Mouse (Mus musculus) E14TG2a.4 (cell line): ENCODE results near the gene A930033H14Rik.

Experiments
- H3K27me3 ChIP-seq: 2 replicates; pipeline ENCODE4 v1.6.1; 2014; ENCODE audit warnings: low read length, control low read depth; ENCODE audit not compliant: insufficient read depth
- H3K36me3 ChIP-seq: 2 replicates; pipeline ENCODE4 v1.6.1; 2014; ENCODE audit warnings: low read length, control low read depth; ENCODE audit not compliant: insufficient read depth
- H3K4me1 ChIP-seq: replicated peaks from 2 replicates; pipeline ENCODE4 v1.6.1; 2014; ENCODE audit warnings: low read depth, low read length, control low read depth
- H3K4me3 ChIP-seq: replicated peaks from 2 replicates; pipeline ENCODE4 v1.5.1; 2014; ENCODE audit warnings: mild to moderate bottlenecking, low read length
- H3K9me3 ChIP-seq: 2 replicates; pipeline ENCODE4 v1.6.1; 2014; ENCODE audit warnings: low read length, control low read depth
- CTCF ChIP-seq: conservative IDR thresholded peaks from 2 replicates; pipeline ENCODE4 v1.5.1; 2014; ENCODE audit warnings: low read length
- NANOG ChIP-seq: IDR thresholded peaks from 2 replicates; pipeline ENCODE4 v1.6.1; 2014; ENCODE audit warnings: borderline replicate concordance, low read length, mixed read lengths
- POU5F1 ChIP-seq: IDR thresholded peaks from 2 replicates; pipeline ENCODE4 v1.6.1; 2014; ENCODE audit warnings: low read length, borderline replicate concordance

The A930033H14Rik gene

GRCm38 (mm10) chr10:69245151-69245550 lies 32.3 kb upstream of the A930033H14Rik start:
- Histone ChIP-seq H3K4me1 (peaks cover 16% of the 10 kb centered on the region), H3K9me3 (no peaks in the 10 kb centered on the region), H3K27me3 (peaks cover 7% of the 10 kb centered on the region), H3K4me3 (no peak overlapping the region), H3K36me3 (no peaks in the 10 kb centered on the region)
- TF ChIP-seq NANOG (no peak), CTCF (no peak), POU5F1 (no peak)

- TF ChIP-seq POU5F1, result no peak
- TF ChIP-seq NANOG, result no peak
- TF ChIP-seq CTCF, result no peak
These were observed 27.6 kb upstream of the A930033H14Rik start for GRCm38 (mm10) chr10:69240530-69240929.

GRCm38 (mm10) chr10:69238311-69238710 lies 25.4 kb upstream of the A930033H14Rik start:
- 0 out of 2 replicates have a peak, but pooled peaks cover 2% of the 10 kb centered on the region for H3K27me3 ChIP-seq
- TF ChIP-seq CTCF (no peak), NANOG (no peak), POU5F1 (no peak)
- H3K4me1 ChIP-seq, result peaks cover 10% of the 10 kb centered on the region

More at GRCm38 (mm10) chr10:69240530-69240929, 27.6 kb upstream of the A930033H14Rik start:
- Histone ChIP-seq H3K36me3 (no peaks in the 10 kb centered on the region), H3K27me3 (0 out of 2 replicates have a peak, but pooled peaks cover 2% of the 10 kb centered on the region), H3K9me3 (no peaks in the 10 kb centered on the region), H3K4me1 (peaks cover 12% of the 10 kb centered on the region), H3K4me3 (no peak overlapping the region)

GRCm38 (mm10) chr10:69237781-69238180 lies 24.9 kb upstream of the A930033H14Rik start:
- H3K4me1 ChIP-seq, result peaks cover 10% of the 10 kb centered on the region
- H3K36me3 ChIP-seq, result no peaks in the 10 kb centered on the region
- TF ChIP-seq NANOG, result no peak
- no peak for TF ChIP-seq CTCF
- no peak for TF ChIP-seq POU5F1
- no peaks in the 10 kb centered on the region for H3K27me3 ChIP-seq
- no peak overlapping the region for H3K4me3 ChIP-seq
- H3K9me3 ChIP-seq, result no peaks in the 10 kb centered on the region

More at GRCm38 (mm10) chr10:69238311-69238710, 25.4 kb upstream of the A930033H14Rik start:
- H3K9me3 ChIP-seq, result no peaks in the 10 kb centered on the region
- no peak overlapping the region for H3K4me3 ChIP-seq
- no peaks in the 10 kb centered on the region for H3K36me3 ChIP-seq

- TF ChIP-seq NANOG, result no peak
- TF ChIP-seq POU5F1, result no peak
- no peak for TF ChIP-seq CTCF
- Histone ChIP-seq H3K4me1 (peaks cover 10% of the 10 kb centered on the region), H3K27me3 (no peaks in the 10 kb centered on the region), H3K36me3 (no peaks in the 10 kb centered on the region), H3K9me3 (no peaks in the 10 kb centered on the region), H3K4me3 (no peak overlapping the region)
These were observed 24.3 kb upstream of the A930033H14Rik start for GRCm38 (mm10) chr10:69237185-69237584.

DNA sequence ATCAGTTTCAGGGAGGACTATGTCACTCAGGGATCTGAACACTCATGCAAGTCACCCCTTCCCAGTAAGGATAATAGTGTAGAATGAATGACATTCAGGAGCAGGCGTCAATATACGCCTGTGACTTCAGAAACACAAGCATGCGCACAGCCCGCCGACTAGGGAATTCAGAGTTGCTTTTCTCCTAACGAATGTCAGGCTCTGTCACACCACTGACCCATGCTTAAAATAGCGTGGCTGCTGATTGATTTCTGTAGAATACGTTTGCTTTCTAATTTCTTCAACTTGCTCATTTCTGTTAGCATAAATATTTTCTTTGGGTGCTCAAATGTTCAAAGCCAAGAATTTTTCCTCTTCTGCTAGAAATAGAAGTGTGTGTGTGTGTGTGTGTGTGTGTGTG lies 13.1 kb upstream of the A930033H14Rik start:
- TF ChIP-seq NANOG, result no peak
- TF ChIP-seq POU5F1, result no peak
- no peak for TF ChIP-seq CTCF
- Histone ChIP-seq H3K9me3 (no peaks in the 10 kb centered on the region), H3K27me3 (peaks cover 7% of the 10 kb centered on the region; the same call in 1 of the 2 replicates)

DNA sequence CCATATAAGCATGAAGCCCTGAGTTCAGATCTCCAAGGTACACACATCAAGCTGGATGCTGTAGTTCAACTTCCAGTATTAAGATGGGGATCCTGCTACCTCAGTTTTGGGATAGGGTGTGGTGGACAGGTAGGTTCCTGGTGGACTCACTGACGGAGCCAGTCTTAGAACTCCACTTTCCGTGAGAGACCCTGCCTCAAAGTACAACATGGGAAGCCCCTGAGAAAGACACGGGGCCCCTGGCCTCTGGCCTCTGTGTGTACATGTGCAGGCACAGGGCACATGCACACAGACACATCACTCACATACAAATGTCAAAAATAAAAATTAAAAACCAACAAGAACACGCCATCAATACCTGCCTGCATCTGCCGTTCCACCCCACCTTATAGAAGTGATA lies 12.6 kb upstream of the A930033H14Rik start:
- TF ChIP-seq POU5F1 (no peak), CTCF (no peak), NANOG (no peak)
- H3K27me3 ChIP-seq, result peaks cover 8% of the 10 kb centered on the region; the same call in 1 of the 2 replicates
- H3K4me1 ChIP-seq, result 0 out of 2 replicates have a peak, but pooled peaks cover 4% of the 10 kb centered on the region
- no peaks in the 10 kb centered on the region for H3K9me3 ChIP-seq
- no peak overlapping the region for H3K4me3 ChIP-seq
- H3K36me3 ChIP-seq, result no peaks in the 10 kb centered on the region

More for the DNA sequence above, 13.1 kb upstream of the A930033H14Rik start:
- Histone ChIP-seq H3K4me1 (0 out of 2 replicates have a peak, but pooled peaks cover 4% of the 10 kb centered on the region), H3K4me3 (no peak overlapping the region), H3K36me3 (no peaks in the 10 kb centered on the region)

- peaks cover 14% of the 10 kb centered on the region for H3K27me3 ChIP-seq
- H3K36me3 ChIP-seq, result no peaks in the 10 kb centered on the region
- TF ChIP-seq NANOG (no peak), POU5F1 (no peak), CTCF (no peak)
- H3K4me1 ChIP-seq, result 0 out of 2 replicates have a peak, but pooled peaks cover 4% of the 10 kb centered on the region
- H3K9me3 ChIP-seq, result no peaks in the 10 kb centered on the region
- H3K4me3 ChIP-seq, result no peak overlapping the region
These were observed 11.4 kb upstream of the A930033H14Rik start for GRCm38 (mm10) chr10:69224276-69224675.

- H3K4me1 ChIP-seq, result 0 out of 2 replicates have a peak, but pooled peaks cover 4% of the 10 kb centered on the region
- peaks cover 15% of the 10 kb centered on the region for H3K27me3 ChIP-seq
- H3K36me3 ChIP-seq, result no peaks in the 10 kb centered on the region
These were observed 10.3 kb upstream of the A930033H14Rik start for GRCm38 (mm10) chr10:69223232-69223631.

More at GRCm38 (mm10) chr10:69223232-69223631, 10.3 kb upstream of the A930033H14Rik start:
- Histone ChIP-seq H3K4me3 (no peak overlapping the region), H3K9me3 (no peaks in the 10 kb centered on the region)
- no peak for TF ChIP-seq CTCF
- no peak for TF ChIP-seq NANOG
- TF ChIP-seq POU5F1, result no peak
